26 mouse cellular contexts compared by ENCODE assay signal in genomic region chr16:12890545-12890944, GRCm38 (mm10).
"Had no signal": no experiment of that assay in that cellular context is flagged by ENCODE, and none has a peak within 500 bp of the region (broad histone marks: within the 10 kb centered on the region; RNA-seq: fewer than 3 reads in every experiment).

No protein-coding gene starts in this region.

- H3K36me3 ChIP-seq: heart, embryonic 10.5 days; heart, embryonic 13.5 days; heart, embryonic 15.5 days; hindbrain, embryonic 13.5 days; hindbrain, embryonic 15.5 days; kidney, embryonic 15.5 days; limb, embryonic 10.5 days; limb, embryonic 12.5 days; liver, embryonic 13.5 days had no signal

- H3K4me2 ChIP-seq: heart, embryonic 13.5 days; heart, embryonic 15.5 days; hindbrain, embryonic 13.5 days; hindbrain, embryonic 15.5 days; kidney, embryonic 15.5 days; limb, embryonic 12.5 days; liver, embryonic 11.5 days; liver, embryonic 13.5 days had no signal

- H3K9ac ChIP-seq: heart, embryonic 13.5 days; heart, embryonic 15.5 days; hindbrain, embryonic 13.5 days; hindbrain, embryonic 15.5 days; kidney, embryonic 15.5 days; limb, embryonic 12.5 days; liver, embryonic 13.5 days had no signal

- H3K9me3 ChIP-seq: heart, embryonic 10.5 days; heart, embryonic 13.5 days; heart, embryonic 15.5 days; hindbrain, embryonic 15.5 days; kidney, embryonic 15.5 days; limb, embryonic 10.5 days; limb, embryonic 12.5 days; liver, embryonic 13.5 days had no signal

- H3K4me1 ChIP-seq: kidney, embryonic 15.5 days; limb, embryonic 10.5 days; limb, embryonic 12.5 days; liver, embryonic 13.5 days had no signal

- ATAC-seq: hindbrain, postnatal 0 days; intestine, embryonic 16.5 days had no signal

- H3K4me3 ChIP-seq: heart, embryonic 10.5 days; heart, embryonic 13.5 days; heart, embryonic 15.5 days; hindbrain, embryonic 13.5 days; hindbrain, embryonic 15.5 days; kidney, embryonic 15.5 days; layer of hippocampus, adult 2 months; left cerebral cortex, adult 2 months; limb, embryonic 10.5 days; limb, embryonic 12.5 days; liver, embryonic 13.5 days had no signal

- H3K27me3 ChIP-seq: heart, embryonic 13.5 days; heart, embryonic 15.5 days; hindbrain, embryonic 13.5 days; hindbrain, embryonic 15.5 days; kidney, embryonic 15.5 days; limb, embryonic 12.5 days; liver, embryonic 13.5 days had no signal

- DNase-seq: gastrocnemius, postnatal 14 days; gastrocnemius, postnatal 36 days; heart, adult 18-20 months; heart, postnatal 14 days; heart, postnatal 36 days; kidney, adult 11 months; kidney, adult 2 months; kidney, adult 9 months; kidney, postnatal 14 days; kidney, postnatal 36 days; liver; liver, embryonic 13.5 days had no signal

- H3K27ac ChIP-seq: heart, embryonic 10.5 days; heart, embryonic 13.5 days; heart, embryonic 15.5 days; hindbrain, embryonic 13.5 days; hindbrain, embryonic 15.5 days; hindbrain, postnatal 0 days; kidney, embryonic 15.5 days; kidney, postnatal 0 days; layer of hippocampus, adult 2 months; left cerebral cortex, adult 2 months; limb, embryonic 10.5 days; limb, embryonic 12.5 days; liver, embryonic 13.5 days had no signal
